17 mouse cellular contexts compared by ENCODE assay signal in the genomic region with DNA sequence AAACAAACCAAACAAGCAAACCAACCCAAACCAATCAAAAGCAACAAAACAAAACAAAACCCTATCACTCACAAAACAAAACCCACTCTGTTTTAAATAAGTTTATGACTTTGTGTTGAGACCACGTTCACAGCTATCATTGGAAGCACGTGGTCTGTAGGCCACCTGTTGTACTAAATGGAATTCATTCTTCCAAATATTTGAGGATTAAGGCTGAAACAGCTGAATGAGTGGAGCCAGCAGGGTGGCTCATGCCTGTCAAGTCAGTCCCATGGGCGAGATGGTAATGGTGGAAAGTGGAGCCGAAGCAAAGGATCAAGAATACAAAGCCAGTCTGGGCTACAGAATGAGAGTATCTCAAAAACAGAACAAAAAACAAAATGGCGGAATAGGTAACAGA. TPM values are rescaled to one million over a fixed set of nuclear protein-coding genes. Genes with fewer than 3 reads are reported as not detected.
"Had no signal": no experiment of that assay in that cellular context is flagged by ENCODE, and none has a peak within 500 bp of the region (broad histone marks: within the 10 kb centered on the region; RNA-seq: fewer than 3 reads in every experiment).

No protein-coding gene starts in this region.

- DNase-seq: retina, postnatal 1 day; right cerebral cortex, adult 18-20 months; right cerebral cortex, postnatal 14 days; right cerebral cortex, postnatal 25 days; right cerebral cortex, postnatal 4 days; spleen, adult 18-20 months; thymus, adult 18-20 months; thymus, adult 2 months; thymus, postnatal 14 days; thymus, postnatal 25 days; thymus, postnatal 36 days; thymus, postnatal 4 days had no signal

- H3K9ac ChIP-seq: neural tube, embryonic 13.5 days; neural tube, embryonic 15.5 days; stomach, embryonic 15.5 days had no signal

- H3K4me3 ChIP-seq: neural tube, embryonic 13.5 days; neural tube, embryonic 15.5 days; stomach, embryonic 15.5 days had no signal

- H3K27me3 ChIP-seq: neural tube, embryonic 13.5 days; neural tube, embryonic 15.5 days; stomach, embryonic 15.5 days had no signal

- H3K9me3 ChIP-seq: neural tube, embryonic 13.5 days; neural tube, embryonic 15.5 days; stomach, embryonic 15.5 days had no signal

- H3K27ac ChIP-seq: neural tube, embryonic 13.5 days; neural tube, embryonic 15.5 days; stomach, embryonic 15.5 days; stomach, postnatal 0 days had no signal

- H3K4me2 ChIP-seq: neural tube, embryonic 13.5 days; neural tube, embryonic 15.5 days; stomach, embryonic 15.5 days had no signal

- H3K36me3 ChIP-seq: neural tube, embryonic 15.5 days had no signal

RNA-seq across cellular contexts. Expression of gene Pmel, which starts 3.3 kb away (rescaled TPM):
- total RNA-seq: neutrophil, adult 5-6 weeks had no signal
